Mouse (Mus musculus) stomach, adult 2 months (tissue): ENCODE data around the gene Hoxc9. TPM values are rescaled to one million over a fixed set of nuclear protein-coding genes. Genes with fewer than 3 reads are reported as not detected.

Source experiments
- polyA plus RNA-seq: library from polyadenylated mRNA; depleted of rRNA; stranded (reverse); fragments of >200 nt; gene quantifications from 2 replicates; pipeline ENCODE4 v1.2.3, GENCODE M21; 2012; rRNA removed

Gene Hoxc9
- polyA plus RNA-seq: not detected in 2 replicates

GRCm38 (mm10) chr15:102976171-102976570 is at the start of gene Hoxc9:
TSS of gene Hoxc9 (plus strand) at chr15:102976439.

GRCm38 (mm10) chr15:102936279-102936972 is 39.8 kb upstream of the Hoxc9 start, which contains the start of gene Hoxc12:
TSS of gene Hoxc12 (plus strand) at chr15:102936757.

GRCm38 (mm10) chr15:102954192-102955006 is 21.8 kb upstream of the Hoxc9 start, which contains the start of gene Hoxc11:
TSS of gene Hoxc11 (plus strand) at chr15:102954427.

GRCm38 (mm10) chr15:102966776-102967311 is 9.4 kb upstream of the Hoxc9 start, which contains the start of gene Hoxc10:
TSS of gene Hoxc10 (plus strand) at chr15:102966796.

GRCm38 (mm10) chr15:102967312-102967510 is 9.0 kb upstream of the Hoxc9 start, which contains the start of gene Hoxc5:
TSS of gene Hoxc5 (plus strand) at chr15:102967443.

GRCm38 (mm10) chr15:102990461-102991397 is 14.5 kb downstream of the Hoxc9 start, which contains the start of gene Hoxc8:
TSS of gene Hoxc8 (plus strand) at chr15:102990607.

GRCm38 (mm10) chr15:102997939-102998355 is 21.7 kb downstream of the Hoxc9 start, which contains the start of gene Hoxc6:
TSS of gene Hoxc6 (plus strand) at chr15:102998257.

GRCm38 (mm10) chr15:103018636-103019035 is 42.4 kb downstream of the Hoxc9 start, which contains the start of gene Hoxc4:
TSS of gene Hoxc4 (plus strand) at chr15:103018934.

Other genes starting within 250 kb of the Hoxc9 start
- gene Hoxc13, start 55.3 kb upstream of the Hoxc9 start, polyA plus RNA-seq: not detected in 2 replicates
- gene Hoxc12, start 39.7 kb upstream of the Hoxc9 start, polyA plus RNA-seq: not detected in 2 replicates
- gene Hoxc11, start 22.0 kb upstream of the Hoxc9 start, polyA plus RNA-seq: not detected in 2 replicates
- gene Hoxc10, start 9.6 kb upstream of the Hoxc9 start, polyA plus RNA-seq: not detected in 2 replicates
- gene Hoxc5, start 9.0 kb upstream of the Hoxc9 start, polyA plus RNA-seq: 6.0 and 6.8 TPM in 2 replicates
- 2.9 and 3.3 TPM in 2 replicates for gene Hoxc8, start 14.2 kb downstream of the Hoxc9 start, polyA plus RNA-seq
- gene Hoxc6, start 21.8 kb downstream of the Hoxc9 start, polyA plus RNA-seq: 3.1 and 4.7 TPM in 2 replicates
- 4.3 and 4.5 TPM in 2 replicates for gene Hoxc4, start 42.5 kb downstream of the Hoxc9 start, polyA plus RNA-seq
- gene Smug1, start 190.7 kb downstream of the Hoxc9 start, polyA plus RNA-seq: 8.9 and 10.8 TPM in 2 replicates